Mouse (Mus musculus) cerebellum, postnatal 4 days (tissue): ENCODE measurements around the gene Myo18a.

Source experiments
- DNase-seq, 2 experiments: peaks; one replicate each; pipeline ENCODE4 v3.0.0; 2022; ENCODE audit warnings: low spot score in 2 of 2, mixed read lengths in 1 of 2

Myo18a gene

DNA sequence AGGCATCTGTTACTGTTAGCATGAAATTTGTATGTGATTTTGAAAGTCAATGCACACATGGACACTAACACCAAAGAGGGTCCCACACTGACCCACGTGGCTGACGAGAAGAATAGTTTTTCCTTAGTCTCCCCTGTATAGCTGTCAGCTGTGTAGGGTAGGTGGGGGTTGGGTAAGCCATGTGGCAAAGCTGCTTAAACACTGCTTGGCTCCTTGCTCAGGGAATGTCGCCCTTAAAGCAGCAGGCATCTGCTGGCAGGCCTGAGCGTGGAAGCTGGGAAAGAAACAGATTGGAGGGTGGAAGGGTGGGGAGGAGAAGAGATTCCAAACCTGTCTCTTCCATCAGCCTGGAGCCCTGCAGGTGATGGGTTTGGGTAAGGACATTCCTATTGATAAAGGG is 108.4 kb downstream of the Myo18a start:
- peak in 1 of 2 experiments; percentile 62 for DNase-seq

GRCm38 (mm10) chr11:77872236-77872635 is 109.2 kb downstream of the Myo18a start:
- peak in 1 of 2 experiments; percentile 60 for DNase-seq

DNA sequence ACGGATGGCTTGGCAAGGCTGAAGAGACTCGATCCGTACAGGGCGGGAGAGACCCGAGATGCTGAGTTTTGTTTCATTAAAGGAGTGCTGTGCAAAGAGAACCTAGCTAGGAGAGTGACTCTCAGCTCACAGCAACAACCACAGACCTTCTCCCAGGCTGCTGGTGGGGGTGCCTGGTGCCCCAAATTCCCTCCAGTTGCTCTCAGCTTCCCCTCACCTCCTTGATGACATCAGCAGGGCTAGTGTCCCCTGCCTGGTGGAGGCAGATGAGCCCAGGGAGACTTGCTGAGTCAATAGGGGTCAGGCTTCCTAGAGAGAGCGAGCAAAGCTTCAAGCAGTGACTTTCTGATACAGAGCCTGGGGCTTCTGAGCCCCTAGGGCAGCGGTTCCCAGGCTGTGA is 109.6 kb downstream of the Myo18a start:
- no peak for DNase-seq

- DNase-seq = no peak
These were observed 110.1 kb downstream of the Myo18a start for GRCm38 (mm10) chr11:77873116-77873515.

- DNase-seq = no peak
These were observed 111.7 kb downstream of the Myo18a start for GRCm38 (mm10) chr11:77874685-77875231.

- DNase-seq = no peak
These were observed 112.2 kb downstream of the Myo18a start for GRCm38 (mm10) chr11:77875269-77875668.

DNA sequence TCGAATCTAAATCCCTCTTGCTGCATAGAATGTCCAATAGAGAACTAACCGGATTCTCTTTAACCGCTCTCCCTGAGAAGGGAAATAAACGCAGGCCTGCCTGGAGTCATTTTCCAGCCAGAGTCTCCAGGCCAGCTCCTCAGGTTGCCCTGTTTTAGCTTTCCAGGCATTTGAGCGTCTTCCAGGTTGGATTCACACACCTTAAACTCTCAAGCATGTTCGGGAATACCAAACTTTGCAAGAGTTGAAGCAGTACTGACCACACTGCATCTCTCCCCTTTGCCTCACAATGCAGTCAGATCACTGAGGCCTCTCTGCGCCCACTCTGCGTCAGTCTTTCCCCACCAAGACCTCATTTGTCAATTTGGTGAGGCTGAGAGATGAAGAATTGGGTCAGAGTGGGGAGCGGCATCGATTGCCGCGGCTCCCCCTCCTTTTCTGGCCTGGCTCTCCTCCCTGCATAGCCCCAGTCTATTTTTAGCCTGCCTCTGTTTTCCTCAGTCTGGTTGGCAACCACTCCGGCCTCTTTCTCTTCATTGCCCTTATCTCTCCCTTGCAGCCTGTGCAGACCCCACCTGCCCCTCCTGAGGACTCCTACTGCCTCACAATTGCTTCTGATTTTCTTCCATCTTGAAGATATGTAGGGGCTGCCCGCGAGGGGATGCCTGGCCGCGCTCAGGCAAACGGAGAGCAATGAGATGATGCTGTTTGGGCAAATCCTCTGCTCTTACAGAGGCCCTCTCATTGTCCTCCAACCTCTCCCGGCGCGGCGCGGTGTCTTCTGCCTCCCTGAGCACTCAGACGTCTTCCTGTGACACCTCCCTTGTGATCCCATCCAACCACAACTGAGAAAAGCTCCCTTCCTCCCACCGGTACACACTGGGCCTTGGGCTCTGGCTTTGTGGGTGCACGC is 113.1 kb downstream of the Myo18a start:
- DNase-seq = no peak

GRCm38 (mm10) chr11:77876760-77877148 is 113.7 kb downstream of the Myo18a start:
- DNase-seq = no peak

- DNase-seq = no peak
These were observed 121.6 kb downstream of the Myo18a start for GRCm38 (mm10) chr11:77884524-77885245.

GRCm38 (mm10) chr11:77885246-77885575 is 122.2 kb downstream of the Myo18a start:
- DNase-seq = no peak

DNA sequence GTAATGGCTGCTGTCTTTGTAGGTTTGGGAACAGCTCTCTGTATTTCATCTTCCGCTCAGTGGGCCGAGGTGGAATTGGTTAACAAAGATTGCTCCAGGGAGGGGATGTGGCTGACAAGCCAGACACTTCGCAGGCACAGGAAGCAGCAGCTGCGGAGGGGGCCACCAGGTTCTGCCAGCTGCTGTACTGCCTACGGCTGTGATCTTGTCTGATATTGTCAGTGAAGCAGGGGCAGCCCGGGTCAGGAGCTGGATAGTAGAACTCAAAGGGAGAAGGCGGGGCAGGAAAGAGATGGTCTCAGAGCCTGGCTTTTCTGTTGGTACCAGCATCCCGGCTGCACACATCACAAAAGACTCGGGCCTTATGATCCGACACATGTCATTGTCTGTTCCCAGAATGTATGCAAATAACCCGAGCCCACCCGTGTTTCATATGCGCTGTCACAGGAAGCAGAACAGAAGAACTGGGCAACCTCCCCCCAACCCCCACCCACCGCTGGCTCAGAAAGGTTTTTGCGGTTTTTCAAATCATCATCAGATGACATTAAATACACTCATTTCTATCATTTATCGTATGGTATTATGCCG is 124.4 kb downstream of the Myo18a start:
- no peak for DNase-seq

DNA sequence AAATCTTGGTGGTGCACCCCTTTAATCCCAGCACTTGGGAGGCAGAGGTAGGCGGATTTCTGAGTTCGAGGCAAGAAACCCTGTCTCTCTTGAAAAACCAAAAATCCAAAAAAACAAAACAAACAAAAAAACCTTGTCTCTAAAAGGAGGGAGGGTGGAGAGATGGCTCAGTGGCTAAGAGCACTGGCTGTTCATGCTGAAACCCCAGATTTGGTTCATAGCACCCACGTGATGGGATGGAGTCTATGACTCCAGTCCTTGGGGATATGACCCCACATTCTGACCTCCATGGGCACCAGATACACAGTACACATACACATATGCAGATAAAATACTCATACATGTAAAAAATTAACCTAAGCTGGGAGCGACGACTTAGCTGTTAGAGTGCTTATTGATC is 125.8 kb downstream of the Myo18a start:
- DNase-seq = no peak

GRCm38 (mm10) chr11:77889484-77889883 is 126.4 kb downstream of the Myo18a start:
- DNase-seq = no peak

- DNase-seq = no peak
These were observed 127.7 kb downstream of the Myo18a start for GRCm38 (mm10) chr11:77890648-77891258.

DNA sequence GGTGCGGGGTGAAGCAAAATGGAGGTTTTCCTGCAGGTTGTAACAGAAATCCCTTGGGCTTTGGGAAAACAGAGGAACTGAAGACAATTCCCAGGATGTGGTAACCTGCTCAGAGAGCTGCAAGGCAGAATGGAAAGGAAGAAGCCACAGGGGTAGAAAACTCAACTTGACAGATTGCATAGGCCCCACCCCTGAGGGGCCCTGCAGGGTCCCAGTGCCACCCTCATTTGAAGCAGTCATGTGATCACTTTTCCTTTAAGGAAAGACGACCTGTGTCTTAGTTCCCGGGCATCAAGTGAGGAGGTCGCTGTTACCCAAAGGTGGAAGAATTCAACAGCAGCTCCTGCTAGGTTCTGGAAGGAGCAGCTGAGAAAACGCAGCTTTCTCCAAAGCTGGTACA is 129.8 kb downstream of the Myo18a start:
- no peak for DNase-seq

GRCm38 (mm10) chr11:77893283-77893682 is 130.2 kb downstream of the Myo18a start:
- DNase-seq = no peak

DNA sequence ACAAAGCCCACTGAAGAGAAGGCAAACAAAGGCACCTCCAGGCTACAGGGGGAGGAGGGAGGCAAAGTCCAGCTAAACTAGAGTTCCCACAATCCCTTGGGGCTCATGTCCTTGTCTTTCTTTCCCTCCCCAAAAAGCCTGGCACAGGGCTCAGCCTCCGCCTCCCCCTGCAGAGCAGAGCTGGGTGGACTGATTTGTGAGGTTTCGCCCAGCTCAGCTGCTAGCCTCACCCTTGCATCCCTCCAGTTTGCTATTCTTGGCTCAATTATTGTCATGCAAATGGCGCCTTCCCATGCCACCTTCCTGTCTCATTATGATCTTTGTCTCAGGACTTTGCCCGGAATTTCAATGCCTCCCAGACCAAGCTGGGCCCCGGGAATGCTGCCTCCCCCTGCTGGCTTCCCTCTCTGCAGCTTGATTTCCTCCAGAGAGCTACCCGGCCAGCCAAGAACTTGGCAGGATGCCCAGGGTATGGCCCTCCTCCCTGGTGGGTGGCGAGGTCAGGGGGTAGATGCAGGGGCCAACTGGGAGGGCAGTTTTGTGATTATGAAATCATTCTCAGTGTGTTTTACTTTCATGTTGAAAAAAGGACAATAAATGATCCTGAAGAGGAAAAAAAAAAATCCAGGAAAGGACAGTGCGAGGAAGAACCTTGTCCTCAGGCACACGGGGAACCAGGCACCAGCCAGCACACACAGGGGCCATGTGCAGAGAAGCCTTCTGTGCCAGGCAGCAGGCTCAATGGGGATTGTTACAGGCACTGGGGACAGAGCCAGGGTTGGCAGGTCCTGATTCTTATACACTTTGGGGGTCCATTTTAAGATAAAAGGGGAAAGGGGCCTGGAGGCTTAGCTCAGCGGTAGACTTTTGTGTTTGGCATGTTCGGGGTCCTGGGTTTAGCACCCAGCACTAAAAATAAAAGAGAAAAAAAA is 131.0 kb downstream of the Myo18a start, which contains the start of gene Pipox:
Gene Pipox, minus strand, starts transcription at position 310 of the 932 bp plus-strand sequence.
- peak; percentile 69 to 83 for DNase-seq

DNA sequence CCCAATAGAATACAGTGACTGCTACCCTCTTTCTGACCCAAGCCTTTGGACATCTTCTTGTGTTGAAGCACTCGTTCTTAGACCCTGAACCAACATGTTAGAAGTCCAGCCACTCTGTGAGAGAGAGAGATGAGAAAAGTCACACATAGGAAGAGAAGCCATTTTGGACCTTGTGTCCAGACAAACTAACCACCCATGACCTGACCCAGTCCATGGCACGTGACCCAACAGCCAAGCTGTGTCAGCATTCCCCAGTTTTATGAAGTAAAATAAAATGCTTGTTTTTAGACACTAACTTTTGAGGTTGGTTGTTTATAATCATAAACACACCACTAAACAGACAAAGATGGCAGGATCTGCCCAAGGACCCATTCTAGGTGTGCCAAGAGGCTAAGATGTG is 131.9 kb downstream of the Myo18a start:
- no peak for DNase-seq

DNA sequence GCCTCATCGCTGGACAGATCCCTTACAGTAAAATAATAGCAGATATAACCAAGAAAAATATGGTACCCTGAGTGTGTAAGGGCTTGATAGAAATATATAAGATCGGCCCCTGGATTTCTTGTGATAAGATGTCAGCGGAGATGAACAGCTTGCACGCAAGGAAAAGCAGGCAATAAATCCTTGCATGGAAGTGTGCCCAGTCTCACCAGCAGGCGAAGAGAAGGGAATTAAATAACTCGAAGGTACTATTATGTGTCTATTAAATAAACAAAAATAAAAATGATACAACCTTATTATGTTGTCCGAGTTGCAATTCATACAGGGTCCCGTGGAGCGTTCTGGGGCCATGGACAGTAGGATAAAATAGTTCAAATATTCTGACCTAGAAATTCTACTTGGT is 133.0 kb downstream of the Myo18a start:
- no peak for DNase-seq

GRCm38 (mm10) chr11:77896480-77896819 is 133.4 kb downstream of the Myo18a start:
- no peak for DNase-seq
